Mouse (Mus musculus) forelimb bud, embryonic 11.5 days (tissue): ENCODE results near the gene Minpp1.

Experiments used
- DNase-seq: peaks from one replicate; pipeline ENCODE4 v3.0.0-alpha.2; 2012; ENCODE audit warnings: low read depth, low spot score

Gene Minpp1

GRCm38 (mm10) chr19:32527139-32527538 is 41.6 kb downstream of the Minpp1 start:
- DNase-seq: no peak

- DNase-seq: no peak
Measured at GRCm38 (mm10) chr19:32528723-32529122, 43.2 kb downstream of the Minpp1 start.

GRCm38 (mm10) chr19:32529252-32529942 is 43.8 kb downstream of the Minpp1 start:
- no peak for DNase-seq

- no peak for DNase-seq
Measured at GRCm38 (mm10) chr19:32530296-32530695, 44.7 kb downstream of the Minpp1 start.

GRCm38 (mm10) chr19:32532331-32532730 is 46.8 kb downstream of the Minpp1 start:
- DNase-seq: no peak

GRCm38 (mm10) chr19:32532737-32533505 is 47.4 kb downstream of the Minpp1 start:
- no peak for DNase-seq

- no peak for DNase-seq
Measured at GRCm38 (mm10) chr19:32534887-32535286, 49.3 kb downstream of the Minpp1 start.

GRCm38 (mm10) chr19:32542784-32543490 is 57.4 kb downstream of the Minpp1 start:
- DNase-seq: no peak

GRCm38 (mm10) chr19:32547396-32547795 is 61.8 kb downstream of the Minpp1 start:
- no peak for DNase-seq

- DNase-seq: no peak
Measured at GRCm38 (mm10) chr19:32548202-32548601, 62.6 kb downstream of the Minpp1 start.

GRCm38 (mm10) chr19:32550446-32550845 is 64.9 kb downstream of the Minpp1 start:
- DNase-seq: no peak

GRCm38 (mm10) chr19:32551442-32551841 is 65.9 kb downstream of the Minpp1 start:
- no peak for DNase-seq

GRCm38 (mm10) chr19:32552106-32552505 is 66.5 kb downstream of the Minpp1 start:
- DNase-seq: no peak

- DNase-seq: no peak
Measured at GRCm38 (mm10) chr19:32553310-32553709, 67.7 kb downstream of the Minpp1 start.

GRCm38 (mm10) chr19:32555257-32555656 is 69.7 kb downstream of the Minpp1 start:
- DNase-seq: peak; percentile 29
